Mouse (Mus musculus): ENCODE measurements around the gene Mymk.

Gene Mymk

GRCm38 (mm10) chr2:27028437-27029015 is 43.5 kb downstream of the Mymk start:
- no peak for DNase-seq

DNA sequence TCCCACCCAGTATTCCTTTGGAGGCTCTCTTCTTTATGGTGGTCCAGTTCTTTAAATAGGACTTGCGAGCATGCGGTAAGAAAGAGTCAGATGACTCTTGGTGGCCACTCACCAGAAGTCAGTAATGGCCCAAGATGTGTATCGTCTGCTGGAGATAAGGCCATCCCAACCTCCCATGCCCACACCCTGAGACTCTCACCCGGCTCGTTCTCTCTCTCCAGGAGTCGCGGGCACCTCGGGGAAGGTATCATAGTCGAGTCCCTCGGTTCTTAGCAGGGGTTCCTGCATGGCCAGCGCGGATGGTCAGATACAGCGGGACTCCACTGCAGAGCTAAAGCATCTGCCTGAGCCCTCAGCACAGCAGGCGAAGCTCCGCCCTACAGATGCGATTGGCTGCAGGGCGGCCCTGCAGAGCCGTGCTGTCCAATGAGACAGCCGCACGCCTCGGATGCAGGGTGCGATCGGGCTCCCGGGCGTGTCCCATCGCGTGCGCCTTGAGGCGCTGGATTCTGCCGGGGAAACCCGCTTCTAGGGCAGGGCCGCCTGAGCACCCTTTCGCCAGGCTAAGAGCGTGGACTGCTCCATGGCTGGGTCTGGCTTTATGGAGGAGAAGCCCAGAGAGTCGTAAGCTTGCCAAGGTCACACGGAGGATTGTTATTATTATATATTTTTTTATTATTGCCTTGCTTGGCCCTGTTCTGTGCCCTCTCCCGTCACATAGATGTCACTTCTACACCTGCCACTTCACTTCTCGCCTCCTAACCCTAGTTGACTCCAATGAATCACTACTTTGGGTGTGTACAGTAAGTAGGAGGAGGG is 44.2 kb downstream of the Mymk start, which contains the start of gene Slc2a6:
Gene Slc2a6, minus strand, starts transcription at position 381 of the 819 bp plus-strand sequence.
- peak; percentile 79 for DNase-seq

DNA sequence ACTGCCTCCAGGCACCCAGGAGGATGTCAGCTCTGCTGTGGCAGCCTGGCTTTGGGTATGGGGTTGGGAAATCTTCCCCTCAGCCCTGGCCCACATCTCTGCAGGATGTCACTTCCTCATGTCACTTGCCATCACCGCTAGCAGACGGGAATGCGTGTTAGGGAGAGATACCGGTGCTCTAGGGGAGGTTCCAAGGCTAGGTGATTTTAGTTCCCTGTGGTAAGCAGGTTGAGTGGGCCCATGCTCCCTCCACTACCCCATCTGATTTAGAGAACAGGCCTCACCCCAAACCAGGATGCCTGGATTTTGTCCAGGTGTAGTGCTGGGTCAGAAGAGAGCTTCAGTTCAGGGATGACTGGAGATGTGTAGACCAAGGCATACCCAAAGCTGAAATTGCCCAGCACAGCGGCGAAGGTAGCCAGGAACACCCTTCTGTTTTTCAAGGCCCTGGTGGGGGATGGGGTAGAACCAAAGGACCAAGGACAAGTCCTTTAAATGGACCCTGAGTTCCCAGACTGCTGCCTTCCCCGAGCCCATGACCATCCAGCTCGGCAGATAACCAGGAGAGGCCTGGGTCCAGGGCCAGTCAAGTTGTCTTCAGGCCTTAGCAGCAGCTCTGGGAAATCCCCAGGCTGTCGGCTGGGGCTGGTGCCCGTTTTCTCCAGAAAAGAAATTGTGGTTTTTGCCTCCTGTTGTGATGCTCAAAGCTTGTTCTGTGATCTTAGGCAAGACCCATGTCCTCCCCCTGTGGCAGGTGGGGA is 44.9 kb downstream of the Mymk start:
- DNase-seq: no peak

GRCm38 (mm10) chr2:27026332-27026731 is 45.6 kb downstream of the Mymk start:
- DNase-seq: no peak

- DNase-seq: no peak
These were observed 46.4 kb downstream of the Mymk start for GRCm38 (mm10) chr2:27025545-27025944.

GRCm38 (mm10) chr2:27024136-27024535 is 47.8 kb downstream of the Mymk start:
- no peak for DNase-seq

GRCm38 (mm10) chr2:27022612-27023011 is 49.4 kb downstream of the Mymk start:
- DNase-seq: no peak

GRCm38 (mm10) chr2:27021103-27021502 is 50.9 kb downstream of the Mymk start:
- no peak for DNase-seq

- DNase-seq: no peak
These were observed 52.4 kb downstream of the Mymk start for GRCm38 (mm10) chr2:27019530-27019929.

DNA sequence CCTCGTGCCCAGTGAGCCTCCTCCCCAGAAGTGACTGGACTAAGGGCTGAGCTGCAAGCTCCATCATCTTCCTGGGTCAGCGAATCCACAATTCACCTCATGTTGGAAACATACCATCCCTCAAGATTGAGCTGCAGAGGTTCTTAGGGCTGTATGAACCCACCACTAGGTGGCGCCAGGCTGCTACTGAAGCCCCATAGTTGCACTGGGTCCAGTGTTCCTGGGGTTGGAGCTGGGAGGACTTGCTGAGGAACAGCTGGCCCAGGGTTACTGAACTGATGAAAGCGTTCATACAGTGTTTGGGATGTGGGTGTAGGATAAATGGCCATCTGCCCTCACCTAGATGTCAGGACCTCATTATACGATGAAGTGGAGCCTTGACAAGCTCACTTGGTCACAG is 54.2 kb downstream of the Mymk start:
- peak; percentile 50 for DNase-seq

Data from kidney, adult 11 months (tissue).